In genomic region chr11:22520251-22520650, GRCm38 (mm10) we compare ENCODE assay signal across 23 mouse cellular contexts. TPM values are rescaled to one million over a fixed set of nuclear protein-coding genes. Genes with fewer than 3 reads are reported as not detected.
DNase-seq lines count a peak whose midpoint lies in the region; TF ChIP-seq lines count a peak whose summit lies in the region.
"Had no signal": no experiment of that assay in that cellular context is flagged by ENCODE, and none has a peak within 500 bp of the region (broad histone marks: within the 10 kb centered on the region; RNA-seq: fewer than 3 reads in every experiment).

No protein-coding gene starts in this region.

- H3K9ac ChIP-seq in ES-E14 (ENCODE audit: insufficient read depth, low read depth, low read length, poor library complexity, severe bottlenecking) = no peak overlapping the region

- H3K27ac ChIP-seq in ES-E14 (ENCODE audit: insufficient read depth, low read depth, low read length, poor library complexity, severe bottlenecking) = no peak overlapping the region

- H3K4me1 ChIP-seq in ES-E14 (ENCODE audit: control insufficient read depth in 2 of 2, insufficient read depth in 2 of 2, low read length in 2 of 2, poor library complexity in 1 of 2) = no peaks in the 10 kb centered on the region

- peaks cover 7% of the 10 kb centered on the region for H3K9me3 ChIP-seq in ES-E14 (ENCODE audit: control insufficient read depth, insufficient read depth, low read depth, low read length)

- peak; percentile 79 for DNase-seq in ES-CJ7 (ENCODE audit: low read depth, low spot score)
- no peak for DNase-seq in ES-E14 (ENCODE audit: low read depth, low spot score)
- DNase-seq in R1 (ENCODE audit: low read depth, low spot score) = peak; percentile 88
- peak; percentile 72 for DNase-seq in ZHBTc4 (ENCODE audit: low read depth, low spot score)
- DNase-seq in adrenal gland, adult 8-10 months = no peak
- DNase-seq in cerebellum, postnatal 10 days = no peak
- DNase-seq in kidney, adult 9 months = no peak
- DNase-seq in cerebellum, adult 18-20 months = no peak
- DNase-seq: adrenal gland, adult 2 months; adrenal gland, postnatal 10 days; adrenal gland, postnatal 14 days; adrenal gland, postnatal 25 days; adrenal gland, postnatal 36 days; B cell, adult 2 months; cerebellum, adult 11 months; cerebellum, adult 11-12 months; cerebellum, adult 2 months; cerebellum, adult 8-10 months; cerebellum, adult 9-10 months; cerebellum, adult 9-11 months; cerebellum, postnatal 14 days had no signal

- H3K36me3 ChIP-seq in ES-E14 (ENCODE audit: control insufficient read depth, insufficient read depth, low read length, poor library complexity, severe bottlenecking) = peaks cover 5% of the 10 kb centered on the region; the same call in 1 of the 2 replicates
- H3K36me3 ChIP-seq: G1E had no signal

- in situ Hi-C loops in ES-E14 (cut with MboI; ENCODE audit: low sequenced_read_pairs in 2 of 2, unreplicated experiment in 2 of 2) = no loop called here

- H3K4me3 ChIP-seq in ES-E14 (ENCODE audit: insufficient read depth in 1 of 2, low read depth in 1 of 2, low read length in 2 of 2, poor library complexity in 1 of 2, severe bottlenecking in 1 of 2) = no peak overlapping the region

TF ChIP-seq in ES-E14, 5 proteins besides CTCF, POLR2A, EP300 and RAD21:
- TF ChIP-seq ZNF384 (IDR thresholded peaks at IDR 0.05; ENCODE audit: low read depth, low read length) = peak; percentile 64; the same call in 1 of the 2 replicates
- no peak for TF ChIP-seq HCFC1 (IDR thresholded peaks at IDR 0.05; ENCODE audit: borderline replicate concordance, insufficient read depth, low read length)
TF ChIP-seq in ES-E14: peak in this region for 1.

RNA-seq across cellular contexts. Expression of gene Tmem17, which starts 8.4 kb away (rescaled TPM):
- 8.2 and 9.6 TPM in 2 replicates for total RNA-seq in ES-E14 (2012; rRNA removed)
- total RNA-seq in adrenal gland, adult 8-10 months (2022) = 1 to 10 TPM; 3.3 to 4.3 (median 3.6) TPM
- total RNA-seq: G1E, MEL had no signal

Comparison
In these comparisons a context has a peak if more than half of its experiments do, and no peak if none do; other contexts are left out.
1. DNase-seq: peak in ES-CJ7 (single experiment), R1 (single experiment) and ZHBTc4 (single experiment); none in ES-E14 (single experiment), adrenal gland, adult 8-10 months (single experiment), cerebellum, postnatal 10 days (0 of 2), kidney, adult 9 months (single experiment) and cerebellum, adult 18-20 months (0 of 2).